Mouse (Mus musculus) lung, adult 2 months (tissue): ENCODE measurements around the gene Ppp1r14d.

ENCODE experiments used
- CTCF ChIP-seq: fragments of 200-500 bp; IDR thresholded peaks from 2 replicates; pipeline ENCODE4 v1.5.1; 2011; ENCODE audit warnings: mild to moderate bottlenecking, low read length, control low read depth; ENCODE audit not compliant: insufficient read depth
- POLR2A ChIP-seq: fragments of 200-500 bp; IDR thresholded peaks from 2 replicates; pipeline ENCODE4 v1.6.1; 2011; ENCODE audit warnings: low read depth, mild to moderate bottlenecking, control low read depth, low read length, borderline replicate concordance; ENCODE audit errors: extremely low read depth

DNA sequence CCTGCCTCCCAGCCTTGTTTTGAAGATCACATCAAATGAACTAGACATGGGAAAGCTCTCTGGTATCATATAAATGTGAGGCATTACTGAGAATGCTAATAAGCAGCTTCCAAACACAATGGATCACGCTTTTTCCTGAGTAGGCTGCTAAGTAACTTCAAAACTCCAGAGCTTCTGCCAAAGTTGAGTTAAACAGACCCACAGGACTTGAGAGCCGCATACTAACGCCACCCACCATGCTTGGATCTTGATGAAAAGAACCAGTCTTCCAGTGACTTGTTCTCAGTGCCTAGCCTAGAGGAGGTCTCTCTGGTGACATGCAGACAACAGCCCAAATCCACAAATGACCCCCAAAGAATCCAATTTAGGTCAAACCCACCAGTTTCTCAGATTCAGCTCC lies 30.8 kb downstream of the Ppp1r14d start:
- TF ChIP-seq POLR2A (no peak), CTCF (no peak)
